Mouse (Mus musculus) liver, adult 2 months (tissue): ENCODE data around the gene Trdn.

Experiments
- CTCF ChIP-seq: fragments of 200-500 bp; IDR thresholded peaks from 2 replicates; pipeline ENCODE4 v1.5.1; 2011; ENCODE audit warnings: low read depth, low read length, control low read depth
- POLR2A ChIP-seq: fragments of 200-500 bp; IDR thresholded peaks from 2 replicates; pipeline ENCODE4 v1.6.1; 2011; ENCODE audit warnings: low read length, control low read depth; ENCODE audit not compliant: insufficient read depth; ENCODE audit errors: extremely low read depth

DNA sequence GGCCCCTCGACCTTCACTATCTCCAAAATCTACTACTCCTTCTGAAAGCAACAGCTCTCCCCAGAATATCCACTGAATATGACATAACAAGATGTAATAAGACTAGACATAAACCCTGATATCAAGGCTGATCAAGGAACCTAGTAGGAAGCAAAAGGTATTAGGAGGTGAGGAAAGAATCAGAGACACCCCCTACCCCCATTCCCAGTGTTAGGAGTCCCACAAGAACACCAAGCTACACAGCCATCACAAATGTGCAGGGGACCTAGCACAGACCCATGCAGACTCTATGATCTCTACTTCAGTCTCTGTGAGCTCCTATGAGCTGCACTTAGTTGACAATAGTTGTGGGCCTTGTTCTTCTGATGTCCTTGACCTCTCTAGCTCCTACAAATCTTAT is 130.1 kb downstream of the Trdn start:
- TF ChIP-seq CTCF: no peak
- no peak for TF ChIP-seq POLR2A
